Mouse (Mus musculus) CH12.LX (cell line): Measurements from ENCODE around the gene Unk. TPM values are rescaled to one million over a fixed set of nuclear protein-coding genes. Genes with fewer than 3 reads are reported as not detected.

Experiments
- polyA plus RNA-seq: library from polyadenylated mRNA; unstranded; fragments of >175 nt; gene quantifications from 2 replicates; pipeline ENCODE4 v1.2.1, GENCODE M21; 2012; ENCODE audit warnings: low read depth; ENCODE audit not compliant: insufficient read length
- total RNA-seq, 2 experiments: library from RNA; depleted of rRNA; stranded (reverse); fragments of 300-350 nt in 1 of 2; fragments of >200 nt in 1 of 2; gene quantifications; 2 replicates each; pipeline ENCODE4 v1.2.3; 2012 to 2014

Gene Unk
- total and polyA plus RNA-seq, 3 experiments: 20.9 to 35.0 (median 24.7) TPM

Other genes starting within 250 kb of the Unk start
Only the 20 nearest of the 21 such genes appear.
- gene Caskin2, start 216.7 kb upstream of the Unk start, total RNA-seq (2012; rRNA removed): 8.2 and 8.9 TPM in 2 replicates
- gene Caskin2, start 216.7 kb upstream of the Unk start, total RNA-seq (2014; rRNA removed): 2.7 and 2.9 TPM in 2 replicates
- 6.4 and 6.9 TPM in 2 replicates for gene Caskin2, start 216.7 kb upstream of the Unk start, polyA plus RNA-seq
- 71.1 and 71.2 TPM in 2 replicates for gene Tsen54, start 215.6 kb upstream of the Unk start, total RNA-seq (2012; rRNA removed)
- gene Tsen54, start 215.6 kb upstream of the Unk start, total RNA-seq (2014; rRNA removed): 44.9 and 45.8 TPM in 2 replicates
- 55.0 and 59.4 TPM in 2 replicates for gene Tsen54, start 215.6 kb upstream of the Unk start, polyA plus RNA-seq
- gene Llgl2, start 206.3 kb upstream of the Unk start, total RNA-seq (2012; rRNA removed): 12.3 and 14.7 TPM in 2 replicates
- 3.8 and 4.4 TPM in 2 replicates for gene Llgl2, start 206.3 kb upstream of the Unk start, total RNA-seq (2014; rRNA removed)
- 6.8 and 9.2 TPM in 2 replicates for gene Llgl2, start 206.3 kb upstream of the Unk start, polyA plus RNA-seq
- gene Myo15b, start 171.9 kb upstream of the Unk start, total RNA-seq (2012; rRNA removed): 0.17 and 0.21 TPM in 2 replicates
- not detected in 2 replicates for gene Myo15b, start 171.9 kb upstream of the Unk start, total RNA-seq (2014; rRNA removed)
- gene Myo15b, start 171.9 kb upstream of the Unk start, polyA plus RNA-seq: 0.43 and 0.72 TPM in 2 replicates
- 0.42 and 0.46 TPM in 2 replicates for gene Smim5, start 130.4 kb upstream of the Unk start, total RNA-seq (2012; rRNA removed)
- gene Smim5, start 130.4 kb upstream of the Unk start, total RNA-seq (2014; rRNA removed): 0.98 and 1.6 TPM in 2 replicates
- 1.4 and 2.3 TPM in 2 replicates for gene Smim5, start 130.4 kb upstream of the Unk start, polyA plus RNA-seq
- gene Smim6, start 118.3 kb upstream of the Unk start, total RNA-seq (2012; rRNA removed): 0.21 and 0.29 TPM in 2 replicates
- gene Smim6, start 118.3 kb upstream of the Unk start, total RNA-seq (2014; rRNA removed): not detected in 2 replicates
- gene Smim6, start 118.3 kb upstream of the Unk start, polyA plus RNA-seq: 0.56 and 0.59 TPM in 2 replicates
- 72.2 and 83.6 TPM in 2 replicates for gene Sap30bp, start 97.0 kb upstream of the Unk start, total RNA-seq (2012; rRNA removed)
- gene Sap30bp, start 97.0 kb upstream of the Unk start, total RNA-seq (2014; rRNA removed): 256 and 275 TPM in 2 replicates
- gene Sap30bp, start 97.0 kb upstream of the Unk start, polyA plus RNA-seq: 167 and 219 TPM in 2 replicates
- gene Recql5, start 96.8 kb upstream of the Unk start, total RNA-seq (2012; rRNA removed): 30.9 and 31.0 TPM in 2 replicates
- gene Recql5, start 96.8 kb upstream of the Unk start, total RNA-seq (2014; rRNA removed): 21.8 and 22.8 TPM in 2 replicates
- gene Recql5, start 96.8 kb upstream of the Unk start, polyA plus RNA-seq: 38.9 and 43.3 TPM in 2 replicates
- gene Itgb4, start 55.6 kb upstream of the Unk start, total RNA-seq (2012; rRNA removed): 3.4 and 6.3 TPM in 2 replicates
- 0.09 and 0.42 TPM in 2 replicates for gene Itgb4, start 55.6 kb upstream of the Unk start, total RNA-seq (2014; rRNA removed)
- gene Itgb4, start 55.6 kb upstream of the Unk start, polyA plus RNA-seq: 0.59 and 0.91 TPM in 2 replicates
- 340 and 413 TPM in 2 replicates for gene Galk1, start 17.6 kb upstream of the Unk start, total RNA-seq (2012; rRNA removed)
- 228 and 263 TPM in 2 replicates for gene Galk1, start 17.6 kb upstream of the Unk start, total RNA-seq (2014; rRNA removed)
- 293 and 300 TPM in 2 replicates for gene Galk1, start 17.6 kb upstream of the Unk start, polyA plus RNA-seq
- gene H3f3b, start 2.4 kb upstream of the Unk start, total RNA-seq (2012; rRNA removed): 340 and 455 TPM in 2 replicates
- gene H3f3b, start 2.4 kb upstream of the Unk start, total RNA-seq (2014; rRNA removed): 567 and 573 TPM in 2 replicates
- gene H3f3b, start 2.4 kb upstream of the Unk start, polyA plus RNA-seq: 862 and 889 TPM in 2 replicates
- 12.2 and 14.0 TPM in 2 replicates for gene Unc13d, start 47.6 kb downstream of the Unk start, total RNA-seq (2012; rRNA removed)
- 8.9 and 9.6 TPM in 2 replicates for gene Unc13d, start 47.6 kb downstream of the Unk start, total RNA-seq (2014; rRNA removed)
- gene Unc13d, start 47.6 kb downstream of the Unk start, polyA plus RNA-seq: 15.7 and 16.8 TPM in 2 replicates
- gene Wbp2, start 56.7 kb downstream of the Unk start, total RNA-seq (2012; rRNA removed): 27.1 and 30.7 TPM in 2 replicates
- 14.0 and 15.2 TPM in 2 replicates for gene Wbp2, start 56.7 kb downstream of the Unk start, total RNA-seq (2014; rRNA removed)
- gene Wbp2, start 56.7 kb downstream of the Unk start, polyA plus RNA-seq: 70.8 and 97.1 TPM in 2 replicates
- 0.21 and 0.38 TPM in 2 replicates for gene Trim47, start 96.9 kb downstream of the Unk start, total RNA-seq (2012; rRNA removed)
- 0.21 TPM in 1 of 2 replicates, not detected in the other for gene Trim47, start 96.9 kb downstream of the Unk start, total RNA-seq (2014; rRNA removed)
- 0.50 TPM in 1 of 2 replicates, not detected in the other for gene Trim47, start 96.9 kb downstream of the Unk start, polyA plus RNA-seq
- 2.0 and 2.8 TPM in 2 replicates for gene Trim65, start 100.8 kb downstream of the Unk start, total RNA-seq (2012; rRNA removed)
- 0.66 and 0.81 TPM in 2 replicates for gene Trim65, start 100.8 kb downstream of the Unk start, total RNA-seq (2014; rRNA removed)
- 1.1 and 1.4 TPM in 2 replicates for gene Trim65, start 100.8 kb downstream of the Unk start, polyA plus RNA-seq
- 157 and 159 TPM in 2 replicates for gene Mrpl38, start 108.5 kb downstream of the Unk start, total RNA-seq (2012; rRNA removed)
- 95.6 and 109 TPM in 2 replicates for gene Mrpl38, start 108.5 kb downstream of the Unk start, total RNA-seq (2014; rRNA removed)
- gene Mrpl38, start 108.5 kb downstream of the Unk start, polyA plus RNA-seq: 171 and 188 TPM in 2 replicates
- 44.8 and 45.5 TPM in 2 replicates for gene Fbf1, start 137.8 kb downstream of the Unk start, total RNA-seq (2012; rRNA removed)
- 23.9 and 26.6 TPM in 2 replicates for gene Fbf1, start 137.8 kb downstream of the Unk start, total RNA-seq (2014; rRNA removed)
- 39.0 and 40.7 TPM in 2 replicates for gene Fbf1, start 137.8 kb downstream of the Unk start, polyA plus RNA-seq
- 76.5 and 77.4 TPM in 2 replicates for gene Ten1, start 168.5 kb downstream of the Unk start, total RNA-seq (2012; rRNA removed)
- gene Ten1, start 168.5 kb downstream of the Unk start, total RNA-seq (2014; rRNA removed): 66.7 and 74.4 TPM in 2 replicates
- gene Ten1, start 168.5 kb downstream of the Unk start, polyA plus RNA-seq: 70.4 and 81.8 TPM in 2 replicates
- gene Acox1, start 168.7 kb downstream of the Unk start, total RNA-seq (2012; rRNA removed): 19.3 and 21.0 TPM in 2 replicates
- gene Acox1, start 168.7 kb downstream of the Unk start, total RNA-seq (2014; rRNA removed): 17.1 and 18.7 TPM in 2 replicates
- 20.3 and 20.4 TPM in 2 replicates for gene Acox1, start 168.7 kb downstream of the Unk start, polyA plus RNA-seq
- 0.17 and 0.21 TPM in 2 replicates for gene Evpl, start 207.8 kb downstream of the Unk start, total RNA-seq (2012; rRNA removed)
- gene Evpl, start 207.8 kb downstream of the Unk start, total RNA-seq (2014; rRNA removed): 0.09 TPM in 1 of 2 replicates, not detected in the other
- 0.20 and 0.23 TPM in 2 replicates for gene Evpl, start 207.8 kb downstream of the Unk start, polyA plus RNA-seq